Mouse (Mus musculus): ENCODE data around the gene Cbx4.

Cbx4 gene

DNA sequence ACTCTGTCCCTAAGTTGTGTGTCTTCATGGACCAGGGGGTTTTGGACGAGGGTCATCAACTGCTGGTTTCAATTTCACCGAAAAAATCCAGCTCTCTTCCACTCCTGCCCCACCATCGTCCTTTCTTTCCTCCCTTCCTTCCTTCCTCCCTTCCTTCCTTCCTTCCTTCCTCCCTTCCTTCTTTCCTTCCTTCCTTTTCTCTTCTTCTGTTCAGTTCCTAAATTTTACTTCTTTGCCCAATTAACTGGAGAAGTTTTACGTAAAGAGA is 42.8 kb downstream of the Cbx4 start:
- DNase-seq (ENCODE audit: extremely low spot score, low spot score) = no peak

- DNase-seq (ENCODE audit: extremely low spot score, low spot score) = peak; percentile 66
Observed at GRCm38 (mm10) chr11:119042466-119043272, 43.4 kb downstream of the Cbx4 start.

GRCm38 (mm10) chr11:119041750-119042465 is 44.1 kb downstream of the Cbx4 start:
- DNase-seq (ENCODE audit: extremely low spot score, low spot score) = no peak

GRCm38 (mm10) chr11:119041325-119041716 is 44.7 kb downstream of the Cbx4 start:
- DNase-seq (ENCODE audit: extremely low spot score, low spot score) = peak; percentile 82

DNA sequence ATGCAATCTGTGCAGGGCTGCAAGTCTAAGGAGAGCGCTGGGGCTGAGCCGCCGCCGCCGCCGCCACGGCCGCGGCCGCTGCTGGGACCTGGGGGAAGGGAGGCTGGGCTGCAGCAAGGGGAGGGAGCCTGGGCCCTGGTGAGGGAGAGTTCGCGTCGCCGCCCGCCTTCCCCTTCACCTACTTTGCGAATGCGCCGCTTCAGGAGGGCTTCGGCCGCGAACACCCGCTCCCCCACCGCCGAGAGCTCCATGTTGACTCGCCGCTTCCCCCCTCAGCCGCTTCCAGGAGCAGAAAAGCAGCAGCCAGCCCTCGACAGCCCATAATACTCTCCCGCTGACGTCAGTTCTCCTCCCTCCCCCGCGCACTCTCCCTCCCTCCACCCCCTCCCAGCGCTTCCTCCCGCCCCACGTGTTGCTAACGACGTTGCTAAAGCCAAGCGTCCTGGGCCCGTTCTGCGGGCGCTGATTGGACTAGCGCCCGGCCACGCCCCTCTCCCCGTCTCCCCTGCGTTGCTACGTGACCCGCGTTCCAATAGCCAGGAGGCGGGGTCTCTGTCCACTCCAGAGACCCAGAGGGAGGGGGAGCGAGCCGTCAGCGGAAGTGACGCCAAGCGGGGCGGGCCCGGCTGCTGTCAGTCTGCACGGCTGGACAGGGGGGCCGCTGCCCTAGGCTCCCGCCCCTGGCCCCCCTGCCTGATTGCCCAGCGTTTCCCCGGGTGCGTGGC is 45.3 kb downstream of the Cbx4 start, which contains the start of gene Cbx8:
Gene Cbx8 (minus strand): TSS at position 370 of the 725 bp plus-strand sequence.
- DNase-seq (ENCODE audit: extremely low spot score, low spot score) = peak; percentile 99

DNA sequence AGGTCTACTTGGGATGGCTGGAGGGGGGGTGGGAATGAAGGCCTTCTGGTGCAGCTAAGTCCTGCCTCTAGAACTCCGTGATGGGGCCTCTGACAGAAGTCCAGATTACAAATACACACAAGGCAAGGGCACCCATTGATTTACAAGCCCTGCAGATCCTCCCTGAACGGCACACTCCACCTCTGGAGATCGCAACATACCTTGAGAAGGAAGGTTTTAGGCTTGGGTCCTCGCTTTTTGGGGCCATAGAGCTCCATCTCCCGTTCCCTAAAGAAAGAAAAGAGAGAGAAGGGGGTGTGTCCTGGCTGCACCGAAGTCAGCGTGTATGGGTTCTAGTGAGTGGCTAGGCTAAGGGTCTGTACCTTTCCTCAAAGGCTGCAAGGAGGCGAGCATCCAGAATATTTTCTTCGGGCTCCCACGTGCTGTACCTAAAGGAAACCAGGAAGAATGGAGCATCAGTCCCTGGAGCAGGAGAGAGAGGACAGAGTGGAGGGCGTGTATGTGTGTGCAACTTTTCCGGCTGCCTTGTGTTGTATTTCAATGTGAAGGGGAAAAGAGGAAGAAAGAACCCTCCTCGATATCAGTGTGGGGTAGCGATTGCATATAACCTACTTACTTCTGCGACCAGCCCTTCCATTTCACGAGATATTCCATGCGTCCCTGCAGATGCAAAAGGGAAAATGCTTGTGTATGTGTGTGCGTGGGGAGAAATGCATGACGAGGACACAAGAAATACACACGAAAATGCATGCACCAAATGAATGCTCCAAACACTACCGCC is 46.1 kb downstream of the Cbx4 start:
- no peak for DNase-seq (ENCODE audit: extremely low spot score, low spot score)

DNA sequence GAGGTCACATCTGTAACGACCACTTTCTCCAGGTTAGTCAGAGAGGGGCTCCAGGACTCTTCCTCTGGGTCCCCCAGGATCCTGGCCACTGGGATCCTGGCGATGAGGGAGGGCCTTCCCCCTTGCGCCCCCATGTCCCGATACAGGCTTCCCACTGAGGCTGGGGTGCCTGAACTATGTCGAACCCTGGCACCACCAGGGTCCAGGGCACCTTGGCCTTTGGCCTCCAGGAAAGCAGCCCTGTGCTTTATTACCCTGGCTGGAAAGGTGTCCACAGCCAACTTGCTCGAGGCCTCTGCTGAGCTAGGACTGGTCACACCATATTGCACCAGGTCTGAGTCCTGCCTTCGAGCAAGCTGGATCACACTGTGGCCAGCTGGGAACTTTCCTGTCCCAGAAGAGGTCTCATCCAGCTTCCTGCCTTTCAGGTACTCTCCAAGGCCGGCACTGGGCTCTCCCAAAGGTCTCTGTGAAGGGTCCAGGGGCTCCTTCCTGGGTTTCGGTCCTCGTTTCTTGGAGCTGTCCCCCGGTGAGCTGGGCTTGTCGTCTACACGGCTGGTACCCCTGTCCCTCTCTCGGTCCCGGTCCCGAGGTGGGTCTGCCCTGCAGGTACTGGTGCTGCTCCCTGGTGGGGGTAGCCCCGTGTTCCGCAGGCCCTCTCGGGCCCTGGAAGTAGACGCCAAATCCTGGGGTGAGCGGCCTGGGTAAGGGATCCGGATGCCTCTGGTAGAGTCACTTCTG is 47.1 kb downstream of the Cbx4 start:
- DNase-seq (ENCODE audit: extremely low spot score, low spot score) = no peak

- DNase-seq (ENCODE audit: extremely low spot score, low spot score) = peak; percentile 37
Observed at GRCm38 (mm10) chr11:119037780-119038401, 48.1 kb downstream of the Cbx4 start.

- peak; percentile 72 for DNase-seq (ENCODE audit: extremely low spot score, low spot score)
Observed at GRCm38 (mm10) chr11:119036934-119037779, 48.9 kb downstream of the Cbx4 start.

DNA sequence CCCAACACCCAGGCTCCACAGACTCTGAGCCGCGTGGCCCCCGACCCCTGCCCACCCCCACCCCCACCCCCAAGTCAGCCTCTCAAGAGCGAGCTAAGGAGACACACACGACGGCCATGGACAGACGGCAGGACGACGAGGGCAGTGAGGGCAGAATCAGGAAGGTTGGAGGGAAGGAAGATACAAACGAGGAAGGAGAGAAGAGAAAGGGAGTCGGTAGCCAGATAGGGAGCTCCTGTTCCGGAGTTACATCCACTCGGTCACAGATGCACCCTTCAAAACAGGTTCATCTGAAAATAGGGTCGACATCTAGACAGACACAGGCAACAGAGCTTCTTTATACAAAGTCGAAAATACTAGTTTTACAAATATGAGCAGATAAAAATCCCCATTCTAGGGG is 49.6 kb downstream of the Cbx4 start:
- peak; percentile 39 for DNase-seq (ENCODE audit: extremely low spot score, low spot score)

GRCm38 (mm10) chr11:119035686-119036165 is 50.3 kb downstream of the Cbx4 start:
- DNase-seq (ENCODE audit: extremely low spot score, low spot score) = peak; percentile 62

DNA sequence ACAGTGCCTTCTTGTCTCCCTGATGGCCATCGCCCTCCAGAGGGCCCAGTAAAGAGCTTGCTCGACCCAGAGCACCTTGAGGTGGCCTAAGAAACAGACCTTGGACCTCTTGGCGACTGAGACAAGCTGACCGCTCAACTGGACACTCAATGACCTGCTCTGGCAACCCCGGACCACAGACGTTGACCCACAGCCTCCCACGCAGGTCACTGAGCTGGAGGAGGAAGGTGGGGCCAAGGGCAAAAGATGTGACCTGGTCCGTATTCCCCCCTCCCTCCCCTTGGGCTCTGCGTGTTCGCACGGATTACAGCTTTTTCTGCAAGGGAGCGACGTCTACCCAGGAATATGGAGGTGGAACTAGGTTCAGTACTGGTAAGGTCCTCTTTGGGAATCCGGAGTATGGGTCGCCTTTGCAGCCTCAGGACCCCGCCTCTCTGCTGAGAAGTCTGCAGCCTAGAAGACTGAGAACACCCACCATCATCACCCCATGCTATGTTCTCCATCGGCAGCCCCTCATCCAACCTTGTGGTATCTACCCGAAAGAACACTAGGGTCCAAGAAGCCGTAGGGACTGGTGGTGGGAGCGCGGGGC is 50.8 kb downstream of the Cbx4 start:
- DNase-seq (ENCODE audit: extremely low spot score, low spot score) = no peak

GRCm38 (mm10) chr11:119034635-119035034 is 51.4 kb downstream of the Cbx4 start:
- DNase-seq (ENCODE audit: extremely low spot score, low spot score) = peak; percentile 38

- DNase-seq (ENCODE audit: extremely low spot score, low spot score) = peak; percentile 85
Observed at GRCm38 (mm10) chr11:119033874-119034558, 52.0 kb downstream of the Cbx4 start.

Measured in neural tube, embryonic 10.5 days (tissue).